Mouse (Mus musculus) hindbrain, postnatal 0 days (tissue): Measurements from ENCODE around the gene Cbx3. TPM values are rescaled to one million over a fixed set of nuclear protein-coding genes. Genes with fewer than 3 reads are reported as not detected.
A peak's percentile ranks its signal among the peaks of the same experiment; 100 is the strongest.

ENCODE experiments used
- ATAC-seq: fragments of 200-750 bp; cut with Nextera tagmentation; 2 replicates; pipeline ENCODE4 v1.8.0; 2017; ENCODE audit warnings: mild to moderate bottlenecking, moderate TSS enrichment, moderate library complexity
- DNase-seq: peaks from one replicate; pipeline ENCODE4 v3.0.0-alpha.2; 2015; ENCODE audit warnings: low spot score
- H3K27ac ChIP-seq: fragments of 300-500 bp; sonication (generic); 2 replicates; pipeline ENCODE4 v1.5.1; 2014; ENCODE audit warnings: mild to moderate bottlenecking
- H3K27me3 ChIP-seq: fragments of 300-500 bp; sonication (generic); 2 replicates; pipeline ENCODE4 v1.6.1; 2014; ENCODE audit warnings: low read length, mixed read lengths; ENCODE audit not compliant: insufficient read depth
- H3K36me3 ChIP-seq: fragments of 300-500 bp; sonication (generic); 2 replicates; pipeline ENCODE4 v1.6.1; 2014; ENCODE audit warnings: low read length, mixed read lengths; ENCODE audit not compliant: insufficient read depth
- H3K4me1 ChIP-seq: fragments of 300-500 bp; sonication (generic); 2 replicates; pipeline ENCODE4 v1.6.1; 2014; ENCODE audit warnings: antibody characterized with exemption, low read length, mixed read lengths; ENCODE audit not compliant: insufficient read depth
- H3K4me2 ChIP-seq: fragments of 300-500 bp; sonication (generic); 2 replicates; pipeline ENCODE4 v1.6.1; 2014; ENCODE audit warnings: low read depth, mild to moderate bottlenecking, low read length, moderate library complexity, mixed read lengths
- H3K4me3 ChIP-seq: fragments of 300-500 bp; sonication (generic); 2 replicates; pipeline ENCODE4 v1.5.1; 2014; ENCODE audit warnings: low read length
- H3K9ac ChIP-seq: fragments of 300-500 bp; sonication (generic); replicated peaks from 2 replicates; pipeline ENCODE4 v1.6.1; 2014; ENCODE audit warnings: mild to moderate bottlenecking, low read length, moderate library complexity, mixed read lengths
- H3K9me3 ChIP-seq: fragments of 300-500 bp; sonication (generic); 2 replicates; pipeline ENCODE4 v1.6.1; 2016; ENCODE audit warnings: low read length, mixed read lengths
- CTCF ChIP-seq: IDR thresholded peaks from 2 replicates; pipeline ENCODE4 v1.5.1; 2016; ENCODE audit warnings: antibody characterized with exemption, control low read depth, low read depth
- WGBS: fragments of 180-500 bp; shearing (Covaris S2); extraction: QIAGEN DNeasy Blood & Tissue Kit; methylation state at CpG from one replicate; pipeline ENCODE4 v1.1.7; 2014; 5-methylcytosine and 5-hydroxymethylcytosine counted together
- polyA plus RNA-seq: library from polyadenylated mRNA; unstranded; fragments of >200 nt; fragmentation: Nextera tagmentation; extraction: Ambion mirVana; gene quantifications from 2 replicates; pipeline ENCODE4 v1.2.1, GENCODE M21; 2015
- total RNA-seq: library from RNA; depleted of rRNA; stranded (reverse); fragments of >200 nt; gene quantifications from 2 replicates; pipeline ENCODE4 v1.2.3, GENCODE M21; 2014

The Cbx3 gene
- total and polyA plus RNA-seq, 2 experiments from 2014 or later, result 82.1 to 463 TPM

GRCm38 (mm10) chr6:51438826-51439330 is 31.3 kb upstream of the Cbx3 start:
- Histone ChIP-seq H3K4me3 (no peak overlapping the region), H3K27me3 (no peaks in the 10 kb centered on the region), H3K36me3 (no peaks in the 10 kb centered on the region), H3K9ac (no peak overlapping the region), H3K27ac (no peak overlapping the region), H3K4me2 (no peak overlapping the region), H3K9me3 (no peaks in the 10 kb centered on the region), H3K4me1 (no peaks in the 10 kb centered on the region)
- 59% methylated on average over 9 of the region's 9 CpGs for WGBS
- ATAC-seq, result no peak
- TF ChIP-seq CTCF, result no peak
- DNase-seq, result no peak

GRCm38 (mm10) chr6:51442191-51442835 is 27.8 kb upstream of the Cbx3 start:
- Histone ChIP-seq H3K36me3 (no peaks in the 10 kb centered on the region), H3K27ac (no peak overlapping the region), H3K4me3 (no peak overlapping the region), H3K27me3 (no peaks in the 10 kb centered on the region), H3K9me3 (no peaks in the 10 kb centered on the region), H3K4me2 (no peak overlapping the region), H3K9ac (no peak overlapping the region), H3K4me1 (no peaks in the 10 kb centered on the region)
- ATAC-seq, result no peak
- WGBS, result 59% methylated on average over 9 of the region's 9 CpGs
- no peak for DNase-seq
- TF ChIP-seq CTCF, result 0 out of 2 replicates have a peak, but pooled peaks have one; percentile 11

GRCm38 (mm10) chr6:51452927-51453503 is 17.1 kb upstream of the Cbx3 start:
- Histone ChIP-seq H3K9me3 (no peaks in the 10 kb centered on the region), H3K4me3 (no peak overlapping the region), H3K4me1 (no peaks in the 10 kb centered on the region), H3K9ac (no peak overlapping the region), H3K27ac (no peak overlapping the region), H3K36me3 (no peaks in the 10 kb centered on the region), H3K4me2 (no peak overlapping the region), H3K27me3 (no peaks in the 10 kb centered on the region)
- TF ChIP-seq CTCF, result no peak
- ATAC-seq (no peak), DNase-seq (no peak)
- WGBS, result 65% methylated on average over 7 of the region's 7 CpGs

GRCm38 (mm10) chr6:51454949-51455348 is 15.2 kb upstream of the Cbx3 start:
- Histone ChIP-seq H3K27ac (no peak overlapping the region), H3K4me2 (no peak overlapping the region), H3K9me3 (no peaks in the 10 kb centered on the region), H3K27me3 (no peaks in the 10 kb centered on the region), H3K36me3 (peaks cover under 1% of the 10 kb centered on the region; the same call in 1 of the 2 replicates), H3K4me3 (no peak overlapping the region), H3K4me1 (no peaks in the 10 kb centered on the region), H3K9ac (no peak overlapping the region)
- no peak for TF ChIP-seq CTCF
- ATAC-seq (no peak), DNase-seq (no peak)
- WGBS, result 72% methylated on average over 3 of the region's 3 CpGs

GRCm38 (mm10) chr6:51456198-51456597 is 14.0 kb upstream of the Cbx3 start:
- Histone ChIP-seq H3K36me3 (peaks cover 9% of the 10 kb centered on the region), H3K4me1 (no peaks in the 10 kb centered on the region), H3K27ac (no peak overlapping the region), H3K9ac (no peak overlapping the region), H3K4me3 (no peak overlapping the region), H3K27me3 (no peaks in the 10 kb centered on the region), H3K9me3 (no peaks in the 10 kb centered on the region), H3K4me2 (no peak overlapping the region)
- DNase-seq (no peak), ATAC-seq (no peak)
- TF ChIP-seq CTCF, result no peak
- 87% methylated on average over 1 of the region's 1 CpGs for WGBS

- Histone ChIP-seq H3K9me3 (no peaks in the 10 kb centered on the region), H3K4me1 (no peaks in the 10 kb centered on the region), H3K27ac (no peak overlapping the region), H3K27me3 (no peaks in the 10 kb centered on the region), H3K4me2 (no peak overlapping the region), H3K9ac (no peak overlapping the region), H3K4me3 (no peak overlapping the region), H3K36me3 (peaks cover 16% of the 10 kb centered on the region)
- no peak for TF ChIP-seq CTCF
- DNase-seq, result no peak
- no peak for ATAC-seq
- WGBS, result 78% methylated on average over 3 of the region's 3 CpGs
Observed at GRCm38 (mm10) chr6:51457283-51457682, 12.9 kb upstream of the Cbx3 start.
